Mouse (Mus musculus): ENCODE results near the gene Pde4a. TPM values are rescaled to one million over a fixed set of nuclear protein-coding genes. Genes with fewer than 3 reads are reported as not detected.
"Not testable (repeated sequence)": the region's sequence is repeated elsewhere in the genome, so short reads cannot be mapped to it uniquely, and the experiment has no call there.

Gene Pde4a
- polyA plus RNA-seq, 1 experiment from 2014 or later = 11.7 TPM

GRCm38 (mm10) chr9:21244428-21245112 lies 79.1 kb downstream of the Pde4a start:
- Histone ChIP-seq H3K36me3 (no peaks in the 10 kb centered on the region), H3K9me3 (replicated peaks) (no peaks in the 10 kb centered on the region), H3K27ac (peak overlapping the region; percentile 23), H3K4me2 (replicated peaks) (peak overlapping the region; percentile 73), H3K4me3 (peak overlapping the region; percentile 42), H3K9ac (peak overlapping the region; percentile 55), H3K4me1 (peaks cover 22% of the 10 kb centered on the region), H3K27me3 (peaks cover 83% of the 10 kb centered on the region)
- under 1% methylated on average over 72 of the region's 72 CpGs for WGBS
- peak; percentile 67 for ATAC-seq (ENCODE audit: low FRiP score)

GRCm38 (mm10) chr9:21245113-21245487 lies 79.6 kb downstream of the Pde4a start:
- Histone ChIP-seq H3K27ac (peak overlapping the region; percentile 17; the same call in 1 of the 2 replicates), H3K9ac (peak overlapping the region; percentile 55), H3K27me3 (peaks cover 88% of the 10 kb centered on the region), H3K4me3 (peak overlapping the region; percentile 42), H3K4me1 (peaks cover 26% of the 10 kb centered on the region), H3K36me3 (no peaks in the 10 kb centered on the region), H3K4me2 (replicated peaks) (peak overlapping the region; percentile 73), H3K9me3 (replicated peaks) (no peaks in the 10 kb centered on the region)
- 5% methylated on average over 16 of the region's 16 CpGs for WGBS
- ATAC-seq (ENCODE audit: low FRiP score) = no peak

GRCm38 (mm10) chr9:21246342-21246741 lies 80.8 kb downstream of the Pde4a start:
- Histone ChIP-seq H3K27ac (no peak overlapping the region), H3K4me2 (replicated peaks) (no peak overlapping the region), H3K4me1 (peaks cover 27% of the 10 kb centered on the region), H3K9me3 (replicated peaks) (no peaks in the 10 kb centered on the region), H3K4me3 (no peak overlapping the region), H3K36me3 (no peaks in the 10 kb centered on the region), H3K27me3 (peaks cover 99% of the 10 kb centered on the region), H3K9ac (no peak overlapping the region)
- 50% methylated on average over 1 of the region's 1 CpGs for WGBS
- no peak for ATAC-seq (ENCODE audit: low FRiP score)

DNA sequence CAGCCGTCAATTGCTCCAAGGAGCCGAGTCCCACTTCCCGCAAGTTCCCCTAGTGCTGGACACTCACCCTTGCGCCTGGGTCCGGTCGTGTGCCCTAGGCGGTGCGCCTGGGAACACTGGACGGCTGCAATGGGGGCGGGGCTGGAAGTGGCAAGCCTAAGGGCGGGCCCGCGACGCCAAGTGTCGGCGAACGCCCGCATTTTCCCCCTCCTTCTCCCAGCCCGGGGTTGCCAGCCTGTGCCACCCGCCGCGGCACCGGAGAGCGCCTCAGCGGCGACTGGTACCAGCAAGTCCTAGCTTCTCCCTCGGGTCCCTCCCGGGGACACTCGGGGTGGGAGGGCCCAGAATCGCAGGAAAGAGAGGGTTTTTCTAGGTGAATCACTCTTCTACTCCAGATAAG lies 82.8 kb downstream of the Pde4a start, which contains the start of gene S1pr5:
S1pr5 (minus strand) TSS at position 118 of the 400 bp plus-strand sequence.
- WGBS = 1% methylated on average over 30 of the region's 30 CpGs

DNA sequence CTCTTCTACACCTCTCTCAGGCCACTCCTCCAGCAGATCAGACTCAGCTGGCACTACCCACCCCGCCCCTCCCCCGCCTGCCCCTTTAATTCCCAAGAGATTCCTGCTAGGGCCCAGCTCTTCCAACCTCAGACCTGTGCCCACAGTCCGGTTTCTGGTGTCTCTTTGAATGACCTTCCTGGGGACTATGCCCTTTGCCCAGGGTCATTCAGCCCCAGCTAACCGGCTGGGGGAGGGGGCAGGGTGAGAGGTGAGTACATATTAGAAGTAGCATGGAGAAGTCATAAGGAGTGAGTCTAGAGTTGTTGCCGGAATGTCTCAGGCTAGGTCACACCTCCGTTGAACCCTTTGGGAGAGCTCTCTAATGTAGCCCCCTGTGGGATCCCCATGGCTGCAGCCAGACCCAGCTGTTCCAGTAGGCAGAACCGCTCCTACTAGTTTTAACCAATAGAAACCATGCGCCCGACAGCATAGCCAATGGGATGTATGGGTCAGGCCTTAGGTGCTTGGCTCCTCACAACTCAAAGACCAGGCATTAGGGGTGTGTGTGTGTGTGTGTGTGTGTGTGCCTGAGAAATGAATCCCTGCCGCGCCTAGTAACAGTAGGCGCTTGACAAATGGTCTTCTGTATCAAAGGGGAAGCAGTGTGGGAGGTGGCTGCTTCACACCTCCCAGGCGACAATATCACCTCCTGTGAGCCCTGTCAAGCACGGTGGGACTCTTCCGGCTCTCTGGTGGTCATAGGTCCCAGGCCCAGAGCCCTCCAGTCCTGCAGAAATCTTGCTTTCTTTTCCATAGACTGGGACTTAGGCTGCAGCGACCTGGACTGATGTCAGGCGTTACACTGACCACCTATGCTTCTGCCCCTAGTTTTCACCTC lies 84.4 kb downstream of the Pde4a start:
- no peak overlapping the region for H3K9ac ChIP-seq
- ATAC-seq (ENCODE audit: low FRiP score) = no peak
- H3K36me3 ChIP-seq = no peaks in the 10 kb centered on the region
- WGBS = 31% methylated on average over 17 of the region's 17 CpGs
- no peaks in the 10 kb centered on the region for H3K9me3 ChIP-seq (replicated peaks)
- no peak overlapping the region for H3K4me3 ChIP-seq
- H3K27ac ChIP-seq = no peak overlapping the region
- H3K27me3 ChIP-seq = peaks cover 77% of the 10 kb centered on the region
- H3K4me2 ChIP-seq (replicated peaks) = no peak overlapping the region
- peaks cover 15% of the 10 kb centered on the region for H3K4me1 ChIP-seq

More for the DNA sequence above, 82.8 kb downstream of the Pde4a start, which contains the start of gene S1pr5:
- Histone ChIP-seq H3K36me3 (no peaks in the 10 kb centered on the region), H3K9ac (peak within 1 kb of the TSS; percentile 18; the same call in 1 of the 2 replicates), H3K9me3 (replicated peaks) (no peaks in the 10 kb centered on the region), H3K27me3 (peaks cover 93% of the 10 kb centered on the region), H3K27ac (no peak within 1 kb of the TSS), H3K4me3 (peak within 1 kb of the TSS; percentile 20), H3K4me1 (peaks cover 27% of the 10 kb centered on the region), H3K4me2 (replicated peaks) (peak within 1 kb of the TSS; percentile 34)
- no peak for ATAC-seq (ENCODE audit: low FRiP score)

- Histone ChIP-seq H3K27me3 (peaks cover 71% of the 10 kb centered on the region), H3K9ac (no peak overlapping the region), H3K4me1 (peaks cover 10% of the 10 kb centered on the region), H3K9me3 (replicated peaks) (no peaks in the 10 kb centered on the region), H3K27ac (no peak overlapping the region), H3K4me2 (replicated peaks) (no peak overlapping the region), H3K36me3 (no peaks in the 10 kb centered on the region), H3K4me3 (no peak overlapping the region)
- 51% methylated on average over 2 of the region's 2 CpGs for WGBS
- no peak for ATAC-seq (ENCODE audit: low FRiP score)
Observed at GRCm38 (mm10) chr9:21250509-21250908, 85.0 kb downstream of the Pde4a start.

GRCm38 (mm10) chr9:21251116-21251735 lies 85.7 kb downstream of the Pde4a start:
- no peak overlapping the region for H3K9ac ChIP-seq
- no peaks in the 10 kb centered on the region for H3K36me3 ChIP-seq
- no peaks in the 10 kb centered on the region for H3K9me3 ChIP-seq (replicated peaks)
- H3K4me1 ChIP-seq = peaks cover 10% of the 10 kb centered on the region
- H3K27me3 ChIP-seq = peaks cover 64% of the 10 kb centered on the region
- H3K27ac ChIP-seq = no peak overlapping the region
- WGBS = 68% methylated on average over 13 of the region's 13 CpGs
- H3K4me3 ChIP-seq = no peak overlapping the region
- no peak for ATAC-seq (ENCODE audit: low FRiP score)
- H3K4me2 ChIP-seq (replicated peaks) = no peak overlapping the region

- Histone ChIP-seq H3K36me3 (no peaks in the 10 kb centered on the region), H3K9ac (no peak overlapping the region), H3K27me3 (peaks cover 30% of the 10 kb centered on the region), H3K4me2 (replicated peaks) (no peak overlapping the region), H3K27ac (no peak overlapping the region), H3K9me3 (replicated peaks) (no peaks in the 10 kb centered on the region), H3K4me3 (no peak overlapping the region), H3K4me1 (peaks cover 5% of the 10 kb centered on the region; the same call in 1 of the 2 replicates)
- ATAC-seq (ENCODE audit: low FRiP score) = no peak
Observed at GRCm38 (mm10) chr9:21254690-21255089, 89.2 kb downstream of the Pde4a start.

DNA sequence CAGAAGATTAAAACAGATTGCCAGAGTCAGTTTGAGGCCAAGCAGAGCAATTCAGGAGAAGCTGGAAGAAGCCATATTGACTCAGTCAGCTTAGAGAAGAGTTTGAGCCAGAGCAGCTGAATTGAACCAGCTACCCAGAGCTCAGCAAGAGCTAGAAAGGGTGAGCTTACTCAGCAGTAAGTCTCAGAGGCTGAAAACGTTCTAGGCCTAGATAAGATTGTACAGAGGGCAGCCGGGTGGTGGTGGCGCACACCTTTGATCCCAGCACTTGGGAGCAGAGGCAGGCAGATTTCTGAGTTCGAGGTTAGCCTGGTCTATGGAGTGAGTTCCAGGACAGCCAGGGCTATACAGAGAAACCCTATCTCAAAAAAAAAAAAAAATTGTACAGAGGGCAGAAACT lies 90.8 kb downstream of the Pde4a start:
- WGBS = 82% methylated on average over 4 of the region's 4 CpGs
- not testable (repeated sequence) for H3K4me2 ChIP-seq (replicated peaks); H3K9ac ChIP-seq; H3K36me3 ChIP-seq; ATAC-seq (ENCODE audit: low FRiP score); H3K27ac ChIP-seq; H3K4me1 ChIP-seq; H3K9me3 ChIP-seq (replicated peaks); H3K4me3 ChIP-seq
- peaks cover 13% of the 10 kb centered on the region for H3K27me3 ChIP-seq

DNA sequence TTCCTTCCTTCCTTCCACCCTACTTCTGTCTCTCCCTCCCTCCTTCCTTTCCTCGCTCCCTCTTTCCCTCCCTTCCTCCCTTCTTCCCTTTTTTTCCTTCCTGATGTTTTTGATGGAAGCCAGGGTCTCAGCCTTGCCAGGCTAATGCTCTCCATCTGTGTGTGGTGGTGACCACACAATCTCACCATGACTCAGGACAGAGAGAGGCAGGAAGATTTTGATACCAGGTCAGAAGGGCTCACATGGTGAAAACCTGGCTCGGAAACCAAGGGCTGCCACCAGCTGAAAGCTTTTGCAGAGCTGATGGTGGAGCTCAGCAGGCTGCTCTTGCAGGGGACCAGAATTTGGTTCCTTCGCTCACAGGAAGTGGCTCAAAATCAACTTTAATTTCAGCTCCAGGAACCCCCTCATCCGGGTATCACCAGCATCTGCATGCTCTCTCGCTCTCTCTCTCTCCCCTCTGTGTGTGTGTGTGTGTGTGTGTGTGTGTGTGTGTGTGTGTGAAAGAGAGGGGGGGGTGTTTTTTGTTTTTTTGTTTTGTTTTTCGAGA lies 95.1 kb downstream of the Pde4a start:
- Histone ChIP-seq H3K36me3 (no peaks in the 10 kb centered on the region), H3K9ac (no peak overlapping the region), H3K4me3 (no peak overlapping the region), H3K4me2 (replicated peaks) (no peak overlapping the region), H3K27me3 (no peaks in the 10 kb centered on the region), H3K9me3 (replicated peaks) (no peaks in the 10 kb centered on the region), H3K27ac (no peak overlapping the region), H3K4me1 (peaks cover 5% of the 10 kb centered on the region; the same call in 1 of the 2 replicates)
- 76% methylated on average over 6 of the region's 6 CpGs for WGBS
- no peak for ATAC-seq (ENCODE audit: low FRiP score)

DNA sequence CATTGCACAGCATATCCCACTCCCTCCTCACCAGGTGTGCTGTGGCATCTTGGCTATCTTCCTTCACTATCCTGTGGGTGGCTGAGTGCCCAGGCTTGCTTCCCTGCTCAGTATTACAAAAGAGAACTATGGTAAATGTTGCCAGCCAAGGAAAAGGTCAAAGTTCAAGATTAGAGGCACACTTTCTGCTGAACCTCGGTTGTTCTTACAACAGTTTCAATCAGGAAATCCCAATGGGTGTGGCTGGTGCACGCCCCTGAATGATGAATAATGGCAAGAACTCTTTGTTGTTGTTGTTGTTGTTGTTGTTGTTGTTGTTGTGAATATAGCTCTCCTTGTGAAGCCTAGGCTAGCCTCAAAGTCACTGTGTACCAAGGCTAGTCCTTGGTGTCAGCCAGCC lies 96.3 kb downstream of the Pde4a start:
- Histone ChIP-seq H3K36me3 (peaks cover 1% of the 10 kb centered on the region), H3K27ac (no peak overlapping the region), H3K27me3 (no peaks in the 10 kb centered on the region), H3K4me1 (peaks cover 18% of the 10 kb centered on the region), H3K9ac (no peak overlapping the region), H3K4me2 (replicated peaks) (no peak overlapping the region), H3K9me3 (replicated peaks) (no peaks in the 10 kb centered on the region), H3K4me3 (no peak overlapping the region)
- no peak for ATAC-seq (ENCODE audit: low FRiP score)
- WGBS = 66% methylated on average over 2 of the region's 2 CpGs

Data from hindbrain, embryonic 12.5 days (tissue).